Mouse (Mus musculus) adrenal gland, postnatal 10 days (tissue): ENCODE results near the gene Edn3. TPM values are rescaled to one million over a fixed set of nuclear protein-coding genes. Genes with fewer than 3 reads are reported as not detected.

Source experiments
- DNase-seq: peaks from one replicate; pipeline ENCODE4 v3.0.0; 2021; ENCODE audit warnings: mixed read lengths
- long read RNA-seq, 2 experiments: library from polyadenylated mRNA; stranded (forward); transcript quantifications; one replicate each; pipeline ENCODE4 v2.0.0; 2021
- total RNA-seq, 2 experiments: library from RNA; stranded (reverse); gene quantifications; 2 replicates each; pipeline ENCODE4 v1.2.3; 2021

Edn3 gene
- 10 to 100 TPM; 10.3 to 11.4 TPM for total RNA-seq
- long read RNA-seq, experiment 1, transcript Edn3-201 (5 exons, 3,117 nt): major isoform, 5 of 9 reads
- long read RNA-seq, experiment 1, partial matches to known transcripts: 0 of 9 reads
- long read RNA-seq, experiment 1, other reads (novel, unspliced or antisense): 4 of 9 reads
- long read RNA-seq, experiment 2, transcript Edn3-201 (5 exons, 3,117 nt): major isoform, 6 of 8 reads
- long read RNA-seq, experiment 2, partial matches to known transcripts: 0 of 8 reads
- long read RNA-seq, experiment 2, other reads (novel, unspliced or antisense): 1 of 8 reads

DNA sequence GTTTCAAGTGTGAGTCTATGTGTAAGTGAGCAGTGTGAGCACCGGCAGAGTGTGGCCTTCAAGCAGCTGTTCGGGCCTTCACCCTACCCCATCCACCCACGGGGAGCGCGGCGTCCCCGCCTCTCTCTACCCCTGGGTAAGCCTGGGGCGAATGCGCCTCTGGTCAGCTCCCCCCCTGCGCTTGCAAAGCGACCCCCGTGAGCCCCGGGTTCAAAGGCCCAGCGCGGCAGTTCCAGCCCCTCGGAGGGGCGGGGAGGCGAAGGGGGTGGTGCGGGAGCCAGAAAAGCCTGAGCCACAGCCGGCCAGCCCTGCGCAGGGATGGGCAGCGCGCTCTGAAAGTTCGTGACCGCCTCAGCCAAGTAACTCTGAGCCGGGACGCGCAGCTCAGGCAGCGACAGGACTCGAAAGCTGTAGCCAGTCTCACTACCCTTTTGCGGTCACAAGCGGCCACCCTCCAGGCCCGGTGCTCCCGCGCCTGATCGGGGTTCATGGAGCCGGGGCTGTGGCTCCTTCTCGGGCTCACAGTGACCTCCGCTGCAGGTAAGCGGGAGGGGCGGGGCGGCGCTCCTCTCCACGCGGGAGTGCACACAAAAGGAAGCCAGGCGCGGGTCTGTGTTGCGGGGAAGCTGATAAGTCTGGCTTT, at the start of gene Edn3:
Edn3 (plus strand) TSS at position 141 of the 643 bp plus-strand sequence.
- peak; percentile 20 for DNase-seq

- no peak for DNase-seq
Measured at GRCm38 (mm10) chr2:174712043-174712442, 48.4 kb upstream of the Edn3 start.

DNA sequence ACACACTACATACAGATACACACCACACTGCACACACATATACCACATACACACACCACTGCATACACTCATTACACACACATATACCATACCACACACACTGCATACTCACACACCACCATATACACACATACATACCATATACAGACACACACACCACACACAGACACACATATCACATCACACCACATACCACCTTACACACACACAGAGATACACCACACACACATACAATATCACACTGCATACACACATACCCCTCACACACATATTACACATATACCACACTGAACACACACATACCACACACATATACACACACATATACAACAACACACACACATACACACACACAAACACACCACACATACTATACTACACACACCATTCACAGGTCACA, 44.5 kb upstream of the Edn3 start:
- no peak for DNase-seq

GRCm38 (mm10) chr2:174717857-174718256, 42.6 kb upstream of the Edn3 start:
- no peak for DNase-seq

- DNase-seq: no peak
Measured at GRCm38 (mm10) chr2:174727114-174727823, 33.1 kb upstream of the Edn3 start.

GRCm38 (mm10) chr2:174731939-174732338, 28.5 kb upstream of the Edn3 start:
- DNase-seq: no peak

GRCm38 (mm10) chr2:174735270-174735669, 25.1 kb upstream of the Edn3 start:
- no peak for DNase-seq

DNA sequence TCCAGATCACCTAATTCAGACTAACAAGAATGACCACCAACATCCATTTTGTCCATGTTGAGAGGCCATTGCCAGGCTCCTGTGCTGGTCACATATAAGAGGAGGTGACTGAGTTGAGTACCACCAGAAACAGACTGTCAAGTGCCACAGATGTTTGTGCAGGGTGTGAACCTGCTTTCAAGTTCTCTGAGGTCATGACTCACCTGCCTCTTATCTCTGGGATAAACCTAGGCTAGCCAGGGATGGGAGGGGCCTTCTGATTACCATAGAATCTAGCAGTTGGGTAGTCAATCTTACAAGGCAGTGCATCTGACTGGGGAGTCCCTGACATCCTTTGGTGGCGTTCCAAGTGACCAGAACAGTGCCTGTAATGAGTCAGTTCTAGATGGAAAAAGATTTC, 13.2 kb upstream of the Edn3 start:
- no peak for DNase-seq

DNA sequence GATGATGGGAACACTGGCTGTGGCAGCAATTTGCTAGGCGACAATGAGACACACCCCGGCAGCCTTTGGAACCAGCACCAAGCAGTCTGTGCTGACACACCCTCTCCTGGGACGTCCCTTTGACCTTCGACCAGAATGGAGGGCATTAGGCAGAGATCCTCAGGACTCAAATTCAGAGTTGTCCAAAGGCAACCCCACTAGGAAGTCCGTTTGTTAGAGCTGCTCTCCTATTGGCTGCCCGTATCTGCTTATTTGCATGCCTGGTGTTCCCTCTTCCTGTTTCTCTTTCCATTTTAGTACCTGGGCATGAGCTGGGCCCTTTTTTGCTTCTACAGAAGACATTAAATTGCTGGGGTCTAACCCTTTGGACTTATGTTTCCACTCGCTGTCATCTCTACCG, 12.0 kb upstream of the Edn3 start:
- peak; percentile 9 for DNase-seq

- DNase-seq: no peak
Measured at GRCm38 (mm10) chr2:174753197-174753596, 7.2 kb upstream of the Edn3 start.

- no peak for DNase-seq
Measured at GRCm38 (mm10) chr2:174754231-174754630, 6.2 kb upstream of the Edn3 start.

- DNase-seq: no peak
Measured at GRCm38 (mm10) chr2:174759189-174759588, 1.2 kb upstream of the Edn3 start.

GRCm38 (mm10) chr2:174761452-174762101, 1.2 kb downstream of the Edn3 start:
- no peak for DNase-seq

- DNase-seq: no peak
Measured at GRCm38 (mm10) chr2:174762310-174762709, 1.9 kb downstream of the Edn3 start.

- DNase-seq: no peak
Measured at GRCm38 (mm10) chr2:174768891-174769528, 8.6 kb downstream of the Edn3 start.

- no peak for DNase-seq
Measured at GRCm38 (mm10) chr2:174774177-174775111, 14.0 kb downstream of the Edn3 start.

DNA sequence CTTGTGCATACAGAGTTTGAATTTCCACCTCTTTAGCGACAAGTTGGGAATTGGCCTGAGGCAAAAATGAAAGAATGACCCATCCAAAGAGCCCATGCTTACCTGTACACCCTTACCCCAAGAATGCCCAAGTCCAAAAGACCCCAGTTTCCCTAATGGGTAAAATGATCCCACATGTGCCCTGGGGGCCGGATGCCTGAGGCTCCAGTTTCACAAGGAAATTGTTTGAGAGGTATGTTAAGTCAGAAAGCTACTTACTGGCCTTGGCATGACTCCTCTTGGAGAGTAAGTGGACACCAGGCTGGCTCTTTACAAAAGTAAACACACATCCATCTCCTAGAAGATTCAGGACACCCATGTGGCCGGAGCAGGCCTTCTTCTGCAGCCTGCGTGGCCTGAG, 21.6 kb downstream of the Edn3 start:
- DNase-seq: no peak

- no peak for DNase-seq
Measured at GRCm38 (mm10) chr2:174782880-174783279, 22.5 kb downstream of the Edn3 start.

GRCm38 (mm10) chr2:174788830-174789229, 28.4 kb downstream of the Edn3 start:
- DNase-seq: no peak

DNA sequence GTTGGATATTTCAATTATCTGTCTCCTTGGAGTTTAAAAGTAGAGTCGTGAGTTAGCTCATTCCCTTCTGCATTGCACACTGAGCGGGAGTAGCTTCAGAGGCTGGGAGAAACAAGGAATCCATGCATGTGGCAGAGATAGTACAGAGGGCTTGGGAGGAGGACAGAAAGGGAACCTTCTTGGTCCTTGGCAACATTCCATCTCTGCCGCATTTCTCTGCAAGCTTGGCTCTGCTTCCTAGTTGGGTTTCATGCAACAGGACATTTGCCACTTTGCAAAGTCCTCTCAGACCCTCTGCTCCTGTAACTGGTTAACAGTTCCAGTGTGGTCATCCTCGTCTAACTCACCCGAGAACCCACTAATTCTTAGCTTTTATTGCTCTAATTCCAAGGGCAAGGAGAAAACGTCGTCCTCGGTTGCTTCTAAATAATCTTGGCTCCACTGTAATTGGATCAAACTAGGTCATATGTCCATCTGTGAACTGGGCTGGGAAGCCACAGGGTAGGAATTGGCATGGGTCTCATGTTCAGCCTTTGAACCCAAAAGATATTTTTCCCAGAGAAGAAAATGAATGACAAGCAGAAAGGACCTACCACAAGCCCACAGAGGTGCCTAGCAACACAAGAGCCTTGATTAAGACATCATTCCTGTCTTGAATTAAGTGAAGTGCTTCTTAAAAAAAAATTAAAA, 32.2 kb downstream of the Edn3 start:
- DNase-seq: no peak

GRCm38 (mm10) chr2:174793181-174793580, 32.8 kb downstream of the Edn3 start:
- DNase-seq: no peak
